21 mouse cellular contexts compared by ENCODE assay signal in genomic region chr1:147935867-147936266, GRCm38 (mm10).
A peak's percentile ranks its signal among the peaks of the same experiment; 100 is the strongest.
DNase-seq lines count a peak whose midpoint lies in the region; ATAC-seq and TF ChIP-seq lines count a peak whose summit lies in the region.
"Had no signal": no experiment of that assay in that cellular context is flagged by ENCODE, and none has a peak within 500 bp of the region (broad histone marks: within the 10 kb centered on the region; RNA-seq: fewer than 3 reads in every experiment).

No protein-coding gene starts in this region.

- no peak for TF ChIP-seq CTCF in intestine, postnatal 0 days (IDR thresholded peaks at IDR 0.05; ENCODE audit: low read depth)

- H3K4me2 ChIP-seq in intestine, embryonic 15.5 days (replicated peaks) = no peak overlapping the region
- H3K4me2 ChIP-seq in intestine, embryonic 16.5 days (ENCODE audit: low read depth, low read length) = no peak overlapping the region
- no peak overlapping the region for H3K4me2 ChIP-seq in intestine, postnatal 0 days (replicated peaks; ENCODE audit: low read depth)

- no peak overlapping the region for H3K9ac ChIP-seq in intestine, embryonic 15.5 days
- no peak overlapping the region for H3K9ac ChIP-seq in intestine, embryonic 16.5 days (ENCODE audit: low read depth, low read length)
- H3K9ac ChIP-seq in intestine, postnatal 0 days (ENCODE audit: low read depth, low read length) = no peak overlapping the region

- no peaks in the 10 kb centered on the region for H3K9me3 ChIP-seq in intestine, embryonic 15.5 days
- no peaks in the 10 kb centered on the region for H3K9me3 ChIP-seq in intestine, embryonic 16.5 days (ENCODE audit: control insufficient read depth, low read length)
- H3K9me3 ChIP-seq in intestine, postnatal 0 days (ENCODE audit: control insufficient read depth) = no peaks in the 10 kb centered on the region
- H3K9me3 ChIP-seq: G1E had no signal

- H3K27ac ChIP-seq in intestine, embryonic 15.5 days = no peak overlapping the region
- no peak overlapping the region for H3K27ac ChIP-seq in intestine, embryonic 16.5 days (ENCODE audit: low read length)
- no peak overlapping the region for H3K27ac ChIP-seq in intestine, postnatal 0 days (ENCODE audit: low read depth, low read length)

- no peak for DNase-seq in c-Kit-positive CD71-positive TER-119-positive erythroid progenitor cells, embryonic 14.5 days (ENCODE audit: low spot score)
- DNase-seq in frontal cortex, postnatal 14 days (ENCODE audit: low spot score in 2 of 2) = no peak
- DNase-seq in right cerebral cortex, postnatal 4 days = no peak
- DNase-seq: adrenal gland, adult 8-10 months; adrenal gland, postnatal 10 days; adrenal gland, postnatal 14 days; adrenal gland, postnatal 25 days; adrenal gland, postnatal 36 days; B cell, adult 2 months; cerebellum, adult 11 months; cerebellum, adult 11-12 months; cerebellum, adult 18-20 months; cerebellum, adult 2 months had no signal

- ATAC-seq in intestine, embryonic 15.5 days = peak; percentile 86
- peak; percentile 88 for ATAC-seq in intestine, embryonic 16.5 days
- ATAC-seq in intestine, postnatal 0 days = peak; percentile 87
- ATAC-seq: activated CD4-positive, CD25-positive, alpha-beta regulatory T cell, adult 4 months; CD4-positive, CD25-positive, alpha-beta regulatory T cell, adult 4 months; Patski had no signal

- H3K36me3 ChIP-seq in intestine, embryonic 15.5 days = no peaks in the 10 kb centered on the region
- no peaks in the 10 kb centered on the region for H3K36me3 ChIP-seq in intestine, embryonic 16.5 days (ENCODE audit: control insufficient read depth, insufficient read depth, low read length)
- H3K36me3 ChIP-seq in intestine, postnatal 0 days (ENCODE audit: control insufficient read depth, insufficient read depth) = no peaks in the 10 kb centered on the region
- H3K36me3 ChIP-seq: G1E had no signal

- H3K4me1 ChIP-seq in intestine, embryonic 15.5 days (replicated peaks) = no peaks in the 10 kb centered on the region
- no peaks in the 10 kb centered on the region for H3K4me1 ChIP-seq in intestine, embryonic 16.5 days (ENCODE audit: control insufficient read depth, insufficient read depth, low read length)
- H3K4me1 ChIP-seq in intestine, postnatal 0 days (replicated peaks; ENCODE audit: control insufficient read depth, insufficient read depth, low read length) = no peaks in the 10 kb centered on the region

- no peak overlapping the region for H3K4me3 ChIP-seq in intestine, embryonic 15.5 days (replicated peaks)
- H3K4me3 ChIP-seq in intestine, embryonic 16.5 days (ENCODE audit: low read length) = no peak overlapping the region
- H3K4me3 ChIP-seq in intestine, postnatal 0 days (ENCODE audit: low read depth, low read length) = no peak overlapping the region

- H3K27me3 ChIP-seq in intestine, embryonic 15.5 days (replicated peaks) = no peaks in the 10 kb centered on the region
- no peaks in the 10 kb centered on the region for H3K27me3 ChIP-seq in intestine, embryonic 16.5 days (replicated peaks; ENCODE audit: control insufficient read depth, insufficient read depth, low read length)
- no peaks in the 10 kb centered on the region for H3K27me3 ChIP-seq in intestine, postnatal 0 days (replicated peaks; ENCODE audit: control insufficient read depth, insufficient read depth, low read length)
- H3K27me3 ChIP-seq: CH12.LX, Patski had no signal
